Mouse (Mus musculus): ENCODE measurements around the gene Zfp706. TPM values are rescaled to one million over a fixed set of nuclear protein-coding genes. Genes with fewer than 3 reads are reported as not detected.

Gene Zfp706
- total and polyA plus RNA-seq, 3 experiments = 19.7 to 137 (median 74.2) TPM

DNA sequence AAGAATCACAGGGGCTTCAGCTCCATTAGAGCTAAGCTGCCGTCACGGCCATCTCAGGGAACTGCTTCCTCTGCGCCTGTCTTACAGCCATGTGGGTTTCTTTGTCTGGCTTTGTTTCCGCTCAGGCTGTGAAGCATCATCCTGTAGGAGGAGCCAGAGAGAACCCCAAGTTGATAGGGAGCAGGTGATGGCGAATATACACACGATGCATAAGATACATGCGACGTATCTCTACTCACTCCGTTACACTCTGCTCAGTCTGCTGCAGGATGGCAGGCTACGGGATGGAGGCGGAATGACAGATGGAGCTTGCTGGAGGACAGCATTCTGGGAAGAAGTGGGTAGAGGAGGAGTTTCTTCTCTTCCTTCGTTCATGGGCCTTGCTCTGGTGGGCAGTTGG, 37.9 kb upstream of the Zfp706 start:
- no peaks in the 10 kb centered on the region for H3K4me1 ChIP-seq (ENCODE audit: insufficient read depth, low read depth, low read length)
- DNase-seq (ENCODE audit: low spot score) = no peak

DNA sequence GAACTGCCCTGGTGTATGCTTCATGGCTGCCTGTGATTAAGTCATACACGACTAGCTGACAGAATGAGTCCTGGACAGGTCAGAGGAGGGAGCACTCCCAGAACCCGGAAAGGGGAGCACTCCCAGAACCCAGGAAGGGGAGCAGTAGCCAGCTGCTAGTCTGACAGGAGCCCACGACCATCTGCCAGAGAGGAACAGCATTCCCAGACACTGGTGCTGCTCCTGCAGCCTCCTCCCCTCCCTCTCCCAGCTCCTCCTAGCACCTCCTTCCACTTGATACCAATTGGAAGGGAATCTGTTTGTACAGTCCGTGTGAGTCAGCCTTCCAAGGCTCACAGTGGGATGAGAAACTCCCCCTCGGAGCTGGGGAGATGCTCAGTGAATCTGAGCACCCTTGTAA, 35.0 kb upstream of the Zfp706 start:
- Histone ChIP-seq H3K4me1 (ENCODE audit: insufficient read depth, low read depth, low read length) (no peaks in the 10 kb centered on the region), H3K27me3 (ENCODE audit: insufficient read depth, low read length) (peaks cover 13% of the 10 kb centered on the region), H3K4me3 (ENCODE audit: low read depth, low read length) (no peak overlapping the region), H3K36me3 (replicated peaks) (no peaks in the 10 kb centered on the region), H3K9me3 (replicated peaks) (no peaks in the 10 kb centered on the region)
- no peak for ATAC-seq (ENCODE audit: extremely low read depth, insufficient number of reproducible peaks, low FRiP score, poor library complexity, severe bottlenecking)
- TF ChIP-seq GATA2 (IDR thresholded peaks at IDR 0.05; ENCODE audit: borderline replicate concordance, low read depth, low read length) (no peak), TAL1 (conservative IDR thresholded peaks at IDR 0.05; ENCODE audit: low read depth, low read length) (no peak)
- DNase-seq (ENCODE audit: low spot score) = no peak

More for the DNA sequence above, 37.9 kb upstream of the Zfp706 start:
- ATAC-seq (ENCODE audit: extremely low read depth, insufficient number of reproducible peaks, low FRiP score, poor library complexity, severe bottlenecking) = no peak
- H3K4me3 ChIP-seq (ENCODE audit: low read depth, low read length) = no peak overlapping the region
- H3K9me3 ChIP-seq (replicated peaks) = 0 out of 2 replicates have a peak, but pooled peaks cover 2% of the 10 kb centered on the region
- peaks cover 13% of the 10 kb centered on the region for H3K27me3 ChIP-seq (ENCODE audit: insufficient read depth, low read length)
- no peaks in the 10 kb centered on the region for H3K36me3 ChIP-seq (replicated peaks)
- TF ChIP-seq POLR2AphosphoS5 (IDR thresholded peaks at IDR 0.05; ENCODE audit: insufficient replicate concordance, low read depth, low read length) (no peak), GATA2 (IDR thresholded peaks at IDR 0.05; ENCODE audit: borderline replicate concordance, low read depth, low read length) (no peak), CTCF (IDR thresholded peaks at IDR 0.05; ENCODE audit: low read depth, low read length) (no peak), TAL1 (conservative IDR thresholded peaks at IDR 0.05; ENCODE audit: low read depth, low read length) (no peak), GATA1 (IDR thresholded peaks at IDR 0.05; ENCODE audit: borderline replicate concordance, low read length) (no peak)

DNA sequence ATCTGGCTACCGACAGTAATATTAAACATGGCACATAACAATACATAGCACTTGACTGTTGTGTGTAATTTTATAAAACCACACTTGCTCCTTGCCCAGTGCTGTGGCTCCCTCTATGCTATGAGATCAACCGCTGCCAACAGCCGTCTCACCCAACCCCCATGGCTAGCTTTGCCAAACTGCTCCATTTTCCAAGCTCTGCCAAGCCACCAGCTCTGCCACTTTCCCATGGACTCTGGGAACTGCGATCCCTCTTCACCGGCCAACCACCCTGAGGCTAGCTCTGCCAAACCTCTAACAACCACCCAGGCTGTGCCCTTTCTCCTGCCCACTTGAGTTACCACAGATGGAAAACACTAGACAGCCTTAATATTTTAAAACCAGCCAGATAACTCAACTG, 33.6 kb upstream of the Zfp706 start:
- Histone ChIP-seq H3K4me1 (ENCODE audit: insufficient read depth, low read depth, low read length) (no peaks in the 10 kb centered on the region), H3K4me3 (ENCODE audit: low read depth, low read length) (no peak overlapping the region), H3K9me3 (replicated peaks) (no peaks in the 10 kb centered on the region), H3K27me3 (ENCODE audit: insufficient read depth, low read length) (peaks cover 14% of the 10 kb centered on the region), H3K36me3 (replicated peaks) (no peaks in the 10 kb centered on the region)
- no peak for TF ChIP-seq GATA2 (IDR thresholded peaks at IDR 0.05; ENCODE audit: borderline replicate concordance, low read depth, low read length)
- TF ChIP-seq CTCF (IDR thresholded peaks at IDR 0.05; ENCODE audit: low read depth, low read length) = no peak
- TF ChIP-seq TAL1 (conservative IDR thresholded peaks at IDR 0.05; ENCODE audit: low read depth, low read length) = no peak
- TF ChIP-seq POLR2AphosphoS5 (IDR thresholded peaks at IDR 0.05; ENCODE audit: insufficient replicate concordance, low read depth, low read length) = no peak
- no peak for TF ChIP-seq GATA1 (IDR thresholded peaks at IDR 0.05; ENCODE audit: borderline replicate concordance, low read length)
- no peak for DNase-seq (ENCODE audit: low spot score)
- no peak for ATAC-seq (ENCODE audit: extremely low read depth, insufficient number of reproducible peaks, low FRiP score, poor library complexity, severe bottlenecking)

DNA sequence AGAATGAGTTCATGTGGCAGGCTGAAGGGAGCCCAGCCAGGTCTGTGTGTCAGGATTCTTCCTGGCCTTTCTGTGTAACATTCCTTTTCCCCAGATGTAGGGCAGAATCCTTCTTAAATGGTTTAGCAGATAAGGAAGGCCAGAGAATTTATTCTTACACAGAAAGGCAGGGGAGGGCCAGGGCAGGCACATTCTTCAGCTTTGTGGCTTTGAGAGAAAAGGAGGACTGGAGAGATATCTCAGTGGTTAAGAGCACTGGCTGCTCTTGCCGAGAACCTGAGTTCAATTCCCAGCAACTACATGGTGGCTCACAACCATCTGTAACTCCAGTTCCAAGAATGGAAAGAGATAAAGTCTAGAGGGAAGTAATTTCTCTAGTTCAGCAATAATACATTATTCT, 31.1 kb upstream of the Zfp706 start:
- TF ChIP-seq POLR2AphosphoS5 (IDR thresholded peaks at IDR 0.05; ENCODE audit: insufficient replicate concordance, low read depth, low read length) = no peak
- TF ChIP-seq CTCF (IDR thresholded peaks at IDR 0.05; ENCODE audit: low read depth, low read length) = no peak
- TF ChIP-seq TAL1 (conservative IDR thresholded peaks at IDR 0.05; ENCODE audit: low read depth, low read length) = no peak
- TF ChIP-seq GATA1 (IDR thresholded peaks at IDR 0.05; ENCODE audit: borderline replicate concordance, low read length) = no peak
- no peak for TF ChIP-seq GATA2 (IDR thresholded peaks at IDR 0.05; ENCODE audit: borderline replicate concordance, low read depth, low read length)
- H3K27me3 ChIP-seq (ENCODE audit: insufficient read depth, low read length) = peaks cover 26% of the 10 kb centered on the region
- H3K9me3 ChIP-seq (replicated peaks) = no peaks in the 10 kb centered on the region
- H3K4me3 ChIP-seq (ENCODE audit: low read depth, low read length) = no peak overlapping the region
- no peaks in the 10 kb centered on the region for H3K4me1 ChIP-seq (ENCODE audit: insufficient read depth, low read depth, low read length)
- H3K36me3 ChIP-seq (replicated peaks) = no peaks in the 10 kb centered on the region
- no peak for ATAC-seq (ENCODE audit: extremely low read depth, insufficient number of reproducible peaks, low FRiP score, poor library complexity, severe bottlenecking)
- no peak for DNase-seq (ENCODE audit: low spot score)

DNA sequence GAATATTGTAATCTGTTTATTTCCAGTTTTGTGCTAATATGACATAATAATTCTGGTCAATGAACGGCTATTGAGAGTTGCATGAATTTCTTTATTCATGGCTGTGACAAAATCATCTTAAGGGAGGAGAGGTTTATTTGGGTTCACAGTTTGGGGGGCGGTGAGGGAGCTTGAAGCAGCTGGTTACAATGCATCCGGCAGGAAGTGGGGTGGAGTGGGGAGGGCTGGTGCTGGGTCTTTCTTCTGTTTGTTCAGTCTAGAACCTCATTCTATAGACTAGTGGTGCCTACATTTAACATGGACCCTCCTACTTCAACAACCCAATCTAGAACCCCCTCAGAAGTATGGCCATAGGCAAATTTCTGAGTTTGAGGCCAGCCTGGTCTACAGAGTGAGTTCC, 30.1 kb upstream of the Zfp706 start:
- no peak for DNase-seq (ENCODE audit: low spot score)
- H3K36me3 ChIP-seq (replicated peaks) = no peaks in the 10 kb centered on the region
- H3K9me3 ChIP-seq (replicated peaks) = no peaks in the 10 kb centered on the region
- no peaks in the 10 kb centered on the region for H3K4me1 ChIP-seq (ENCODE audit: insufficient read depth, low read depth, low read length)
- no peak overlapping the region for H3K4me3 ChIP-seq (ENCODE audit: low read depth, low read length)
- TF ChIP-seq GATA1 (IDR thresholded peaks at IDR 0.05; ENCODE audit: borderline replicate concordance, low read length) (no peak), CTCF (IDR thresholded peaks at IDR 0.05; ENCODE audit: low read depth, low read length) (no peak), TAL1 (conservative IDR thresholded peaks at IDR 0.05; ENCODE audit: low read depth, low read length) (no peak), GATA2 (IDR thresholded peaks at IDR 0.05; ENCODE audit: borderline replicate concordance, low read depth, low read length) (no peak), POLR2AphosphoS5 (IDR thresholded peaks at IDR 0.05; ENCODE audit: insufficient replicate concordance, low read depth, low read length) (no peak)
- peaks cover 21% of the 10 kb centered on the region for H3K27me3 ChIP-seq (ENCODE audit: insufficient read depth, low read length)
- no peak for ATAC-seq (ENCODE audit: extremely low read depth, insufficient number of reproducible peaks, low FRiP score, poor library complexity, severe bottlenecking)

DNA sequence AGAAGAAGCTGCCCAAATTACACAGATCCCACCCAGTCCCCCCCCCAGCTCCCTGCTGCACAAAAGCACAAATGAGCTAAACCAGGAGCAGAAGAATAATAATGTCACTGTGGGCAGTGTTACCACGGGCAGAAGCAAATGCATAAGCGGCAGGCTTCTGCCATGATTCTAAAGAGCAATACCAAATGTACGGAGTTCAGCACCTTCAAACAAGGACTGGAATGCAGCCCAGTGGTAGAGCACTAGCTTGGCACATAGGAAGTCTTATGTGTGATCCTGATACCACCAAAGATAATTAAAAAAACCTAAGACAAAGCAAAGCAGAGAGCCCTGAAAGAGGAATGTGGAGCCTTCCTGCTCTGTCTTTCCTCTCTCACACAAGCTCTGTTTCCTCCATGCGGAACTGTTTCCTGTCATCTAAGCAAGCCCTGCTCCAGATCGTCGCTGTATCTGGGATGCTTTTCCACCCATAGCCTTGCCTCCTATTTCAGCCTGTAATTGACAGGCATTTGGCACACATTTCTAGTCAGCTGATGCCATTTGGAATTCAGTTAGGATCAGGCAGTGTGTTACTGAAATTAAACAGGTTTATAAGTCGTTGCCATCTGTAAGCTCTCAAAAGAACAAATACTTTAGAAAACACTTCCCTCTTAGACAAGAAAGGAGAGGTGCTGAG, 29.0 kb upstream of the Zfp706 start:
- H3K36me3 ChIP-seq (replicated peaks) = no peaks in the 10 kb centered on the region
- H3K9me3 ChIP-seq (replicated peaks) = no peaks in the 10 kb centered on the region
- H3K4me3 ChIP-seq (ENCODE audit: low read depth, low read length) = no peak overlapping the region
- no peak for TF ChIP-seq CTCF (IDR thresholded peaks at IDR 0.05; ENCODE audit: low read depth, low read length)
- TF ChIP-seq TAL1 (conservative IDR thresholded peaks at IDR 0.05; ENCODE audit: low read depth, low read length) = no peak
- TF ChIP-seq GATA1 (IDR thresholded peaks at IDR 0.05; ENCODE audit: borderline replicate concordance, low read length) = no peak
- TF ChIP-seq GATA2 (IDR thresholded peaks at IDR 0.05; ENCODE audit: borderline replicate concordance, low read depth, low read length) = no peak
- H3K4me1 ChIP-seq (ENCODE audit: insufficient read depth, low read depth, low read length) = no peaks in the 10 kb centered on the region
- H3K27me3 ChIP-seq (ENCODE audit: insufficient read depth, low read length) = peaks cover 18% of the 10 kb centered on the region
- no peak for ATAC-seq (ENCODE audit: extremely low read depth, insufficient number of reproducible peaks, low FRiP score, poor library complexity, severe bottlenecking)
- DNase-seq (ENCODE audit: low spot score) = no peak
